In the genomic region with DNA sequence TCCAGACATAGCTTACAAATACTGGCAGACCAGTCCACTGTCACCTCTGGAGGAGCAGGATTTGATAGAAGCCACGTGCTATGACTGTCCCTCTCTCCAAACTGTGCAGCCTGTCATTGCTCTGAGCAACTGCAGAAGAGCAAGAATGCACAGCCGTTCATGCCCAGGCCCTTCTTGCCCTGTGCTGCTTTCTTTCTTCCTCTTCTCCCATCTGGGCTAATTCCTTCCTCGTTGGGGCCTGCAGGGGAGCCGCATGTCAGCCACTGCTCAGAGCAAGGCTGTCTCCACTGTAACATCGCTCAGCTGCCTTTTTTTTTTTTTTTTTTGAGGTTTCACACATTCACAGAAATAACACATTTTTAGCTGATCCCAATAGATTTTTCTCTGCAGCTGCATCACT, we compare ENCODE assay signal across 11 mouse cellular contexts.
A peak's percentile ranks its signal among the peaks of the same experiment; 100 is the strongest.
DNase-seq lines count a peak whose midpoint lies in the region; ATAC-seq and TF ChIP-seq lines count a peak whose summit lies in the region.
"Had no signal": no experiment of that assay in that cellular context is flagged by ENCODE, and none has a peak within 500 bp of the region (broad histone marks: within the 10 kb centered on the region; RNA-seq: fewer than 3 reads in every experiment).

No protein-coding gene starts in this region.

- no peak for DNase-seq in forebrain, embryonic 10.5 days (ENCODE audit: extremely low spot score, low spot score)
- DNase-seq in lung, adult 2 months: no peak
- no peak for DNase-seq in layer of hippocampus, adult 11-12 months (ENCODE audit: low spot score)
- no peak for DNase-seq in cerebellum, postnatal 25 days
- DNase-seq: adrenal gland, adult 2 months; cerebellum, adult 9-10 months; kidney, postnatal 14 days had no signal

- H3K9me3 ChIP-seq in forebrain, embryonic 12.5 days: no peaks in the 10 kb centered on the region
- no peaks in the 10 kb centered on the region for H3K9me3 ChIP-seq in forebrain, embryonic 10.5 days
- no peaks in the 10 kb centered on the region for H3K9me3 ChIP-seq in lung, embryonic 16.5 days (ENCODE audit: control insufficient read depth, low read length)
- H3K9me3 ChIP-seq in limb, embryonic 13.5 days: no peaks in the 10 kb centered on the region
- no peaks in the 10 kb centered on the region for H3K9me3 ChIP-seq in stomach, embryonic 14.5 days (ENCODE audit: control insufficient read depth, low read depth, low read length)

- TF ChIP-seq POLR2A in lung, adult 2 months (IDR thresholded peaks at IDR 0.05; ENCODE audit: borderline replicate concordance, extremely low read depth, low read depth, low read length): no peak

- H3K4me3 ChIP-seq in forebrain, embryonic 12.5 days (replicated peaks): no peak overlapping the region
- H3K4me3 ChIP-seq in forebrain, embryonic 10.5 days: no peak overlapping the region
- no peak overlapping the region for H3K4me3 ChIP-seq in lung, embryonic 16.5 days (ENCODE audit: low read length)
- no peak overlapping the region for H3K4me3 ChIP-seq in lung, adult 2 months (replicated peaks; ENCODE audit: extremely low read depth, low read depth, low read length)
- no peak overlapping the region for H3K4me3 ChIP-seq in limb, embryonic 13.5 days
- H3K4me3 ChIP-seq in stomach, embryonic 14.5 days (ENCODE audit: low read depth, low read length): no peak overlapping the region

- H3K27ac ChIP-seq in forebrain, embryonic 12.5 days: peak overlapping the region; percentile 61; the same call in 1 of the 2 replicates
- no peak overlapping the region for H3K27ac ChIP-seq in forebrain, embryonic 10.5 days
- peak overlapping the region; percentile 14; the same call in 1 of the 2 replicates for H3K27ac ChIP-seq in lung, embryonic 16.5 days (ENCODE audit: low read length)
- no peak overlapping the region for H3K27ac ChIP-seq in limb, embryonic 13.5 days
- H3K27ac ChIP-seq in stomach, embryonic 14.5 days (ENCODE audit: low read length): peak overlapping the region; percentile 56; the same call in 1 of the 2 replicates

- peaks cover 21% of the 10 kb centered on the region for H3K36me3 ChIP-seq in forebrain, embryonic 12.5 days (replicated peaks)
- peaks cover 50% of the 10 kb centered on the region for H3K36me3 ChIP-seq in forebrain, embryonic 10.5 days (replicated peaks)
- 0 out of 2 replicates have a peak, but pooled peaks cover 5% of the 10 kb centered on the region for H3K36me3 ChIP-seq in lung, embryonic 16.5 days (ENCODE audit: control insufficient read depth, insufficient read depth, low read length)
- peaks cover 51% of the 10 kb centered on the region for H3K36me3 ChIP-seq in limb, embryonic 13.5 days
- H3K36me3 ChIP-seq in stomach, embryonic 14.5 days (ENCODE audit: control insufficient read depth, insufficient read depth, low read length): peaks cover 27% of the 10 kb centered on the region

- H3K9ac ChIP-seq in forebrain, embryonic 12.5 days: no peak overlapping the region
- H3K9ac ChIP-seq in lung, embryonic 16.5 days (ENCODE audit: low read length): no peak overlapping the region
- H3K9ac ChIP-seq in limb, embryonic 13.5 days: 0 out of 2 replicates have a peak overlapping the region, but pooled peaks have one; percentile 19
- no peak overlapping the region for H3K9ac ChIP-seq in stomach, embryonic 14.5 days (replicated peaks; ENCODE audit: low read depth, low read length)

- peak; percentile 64; the same call in 1 of the 2 replicates for ATAC-seq in forebrain, embryonic 12.5 days (ENCODE audit: low FRiP score)
- peak; percentile 83 for ATAC-seq in lung, embryonic 16.5 days (ENCODE audit: low read depth)
- no peak; the same call in 1 of the 2 replicates for ATAC-seq in limb, embryonic 13.5 days (ENCODE audit: low FRiP score, low read depth)
- peak; percentile 56; the same call in 1 of the 2 replicates for ATAC-seq in stomach, embryonic 14.5 days (ENCODE audit: insufficient number of reproducible peaks, insufficient read depth, low FRiP score, low read depth)

- no peak overlapping the region for H3K4me2 ChIP-seq in forebrain, embryonic 12.5 days
- H3K4me2 ChIP-seq in lung, embryonic 16.5 days (ENCODE audit: low read depth, low read length): no peak overlapping the region
- no peak overlapping the region for H3K4me2 ChIP-seq in limb, embryonic 13.5 days (replicated peaks)
- H3K4me2 ChIP-seq in stomach, embryonic 14.5 days (replicated peaks; ENCODE audit: low read depth, low read length): no peak overlapping the region

- no peaks in the 10 kb centered on the region for H3K27me3 ChIP-seq in forebrain, embryonic 12.5 days
- H3K27me3 ChIP-seq in forebrain, embryonic 10.5 days (ENCODE audit: poor library complexity, severe bottlenecking): no peaks in the 10 kb centered on the region
- no peaks in the 10 kb centered on the region for H3K27me3 ChIP-seq in lung, embryonic 16.5 days (ENCODE audit: control insufficient read depth, insufficient read depth, low read depth, low read length)
- H3K27me3 ChIP-seq in limb, embryonic 13.5 days: no peaks in the 10 kb centered on the region
- H3K27me3 ChIP-seq in stomach, embryonic 14.5 days (ENCODE audit: control insufficient read depth, insufficient read depth, low read length): no peaks in the 10 kb centered on the region

- 20% methylated on average over 5 of the region's 5 CpGs for WGBS in forebrain, embryonic 12.5 days
- WGBS in forebrain, embryonic 10.5 days: 67% methylated on average over 5 of the region's 5 CpGs
- WGBS in lung, embryonic 16.5 days: 39% methylated on average over 5 of the region's 5 CpGs
- 40% methylated on average over 5 of the region's 5 CpGs for WGBS in lung, adult 2 months
- 22% methylated on average over 5 of the region's 5 CpGs for WGBS in limb, embryonic 13.5 days
- 28% methylated on average over 5 of the region's 5 CpGs for WGBS in stomach, embryonic 14.5 days

- peaks cover 25% of the 10 kb centered on the region for H3K4me1 ChIP-seq in forebrain, embryonic 12.5 days
- peaks cover 20% of the 10 kb centered on the region for H3K4me1 ChIP-seq in forebrain, embryonic 10.5 days
- peaks cover 21% of the 10 kb centered on the region for H3K4me1 ChIP-seq in lung, embryonic 16.5 days (replicated peaks; ENCODE audit: control insufficient read depth, insufficient read depth, low read length)
- no peaks in the 10 kb centered on the region; the same call in 1 of the 2 replicates for H3K4me1 ChIP-seq in lung, adult 2 months (ENCODE audit: control insufficient read depth, insufficient read depth, low read length)
- peaks cover 18% of the 10 kb centered on the region for H3K4me1 ChIP-seq in limb, embryonic 13.5 days
- 0 out of 2 replicates have a peak, but pooled peaks cover 14% of the 10 kb centered on the region for H3K4me1 ChIP-seq in stomach, embryonic 14.5 days (ENCODE audit: control insufficient read depth, insufficient read depth, low read length)

- TF ChIP-seq CTCF in lung, adult 2 months (IDR thresholded peaks at IDR 0.05; ENCODE audit: insufficient read depth, low read length): no peak

Comparison
In these comparisons a context has a peak if more than half of its experiments do, and no peak if none do; other contexts are left out.
1. H3K27ac ChIP-seq: peak in forebrain, embryonic 12.5 days (single experiment), lung, embryonic 16.5 days (single experiment) and stomach, embryonic 14.5 days (single experiment); none in forebrain, embryonic 10.5 days (single experiment) and limb, embryonic 13.5 days (single experiment).